Mouse (Mus musculus) midbrain, embryonic 13.5 days (tissue): Measurements from ENCODE around the gene Ccdc96. TPM values are rescaled to one million over a fixed set of nuclear protein-coding genes. Genes with fewer than 3 reads are reported as not detected.

Experiments used
- ATAC-seq: fragments of 200-750 bp; cut with Nextera tagmentation; 2 replicates; pipeline ENCODE4 v1.8.0; 2017; ENCODE audit warnings: mild to moderate bottlenecking, moderate TSS enrichment, moderate library complexity
- H3K27ac ChIP-seq: fragments of 300-500 bp; sonication (generic); 2 replicates; pipeline ENCODE4 v1.5.1; 2015; ENCODE audit warnings: inconsistent platforms, mild to moderate bottlenecking, moderate library complexity
- H3K27me3 ChIP-seq: fragments of 300-500 bp; sonication (generic); 2 replicates; pipeline ENCODE4 v1.6.1; 2015; ENCODE audit warnings: mild to moderate bottlenecking, inconsistent platforms
- H3K36me3 ChIP-seq: fragments of 300-500 bp; sonication (generic); 2 replicates; pipeline ENCODE4 v1.6.1; 2015; ENCODE audit warnings: mild to moderate bottlenecking, inconsistent platforms
- H3K4me1 ChIP-seq: fragments of 300-500 bp; sonication (generic); replicated peaks from 2 replicates; pipeline ENCODE4 v1.6.1; 2015; ENCODE audit warnings: inconsistent platforms
- H3K4me2 ChIP-seq: fragments of 300-500 bp; sonication (generic); replicated peaks from 2 replicates; pipeline ENCODE4 v1.6.1; 2015; ENCODE audit warnings: moderate library complexity, mild to moderate bottlenecking, inconsistent platforms
- H3K4me3 ChIP-seq: fragments of 300-500 bp; sonication (generic); replicated peaks from 2 replicates; pipeline ENCODE4 v1.5.1; 2015; ENCODE audit warnings: mild to moderate bottlenecking, inconsistent platforms
- H3K9ac ChIP-seq: fragments of 300-500 bp; sonication (generic); replicated peaks from 2 replicates; pipeline ENCODE4 v1.6.1; 2015; ENCODE audit warnings: mild to moderate bottlenecking, inconsistent platforms
- H3K9me3 ChIP-seq: fragments of 300-500 bp; sonication (generic); 2 replicates; pipeline ENCODE4 v1.6.1; 2016; ENCODE audit warnings: mild to moderate bottlenecking, inconsistent platforms
- WGBS: fragments of 180-500 bp; shearing (Covaris S2); methylation state at CpG from one replicate; pipeline ENCODE4 v1.1.7; 2015; 5-methylcytosine and 5-hydroxymethylcytosine counted together
- polyA plus RNA-seq: library from polyadenylated mRNA; unstranded; fragments of >200 nt; fragmentation: Nextera tagmentation; extraction: Ambion mirVana; gene quantifications from 2 replicates; pipeline ENCODE4 v1.2.1, GENCODE M21; 2015

The Ccdc96 gene
- polyA plus RNA-seq, 1 experiment from 2014 or later, result 5.2 TPM

DNA sequence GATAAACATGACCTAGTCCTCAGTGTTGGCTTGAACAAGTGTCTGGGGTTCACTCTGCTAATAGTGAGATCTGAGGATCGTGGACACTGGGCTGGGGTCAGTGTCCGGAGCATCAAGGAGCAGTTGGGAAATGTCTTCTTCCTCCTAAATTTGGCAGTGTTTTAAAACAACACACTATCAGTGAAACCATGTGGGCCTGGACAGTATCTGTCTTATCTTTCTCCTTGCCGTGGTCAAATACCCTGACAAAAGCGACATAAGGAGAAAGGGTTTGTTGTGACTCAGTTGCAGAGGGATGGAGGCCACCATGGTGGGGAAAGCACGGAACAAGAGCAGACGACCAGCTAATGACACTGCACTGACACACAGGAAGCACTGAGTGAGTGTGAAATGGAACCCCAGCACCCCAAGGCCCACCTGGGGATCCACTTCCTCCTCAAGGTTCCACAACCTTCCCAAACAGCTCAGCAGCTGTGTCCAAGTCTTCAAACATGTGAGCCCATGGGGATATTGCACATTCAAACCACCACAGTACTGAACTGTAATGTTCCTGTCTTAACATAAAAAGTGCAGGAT is 50.2 kb downstream of the Ccdc96 start:
- Histone ChIP-seq H3K9me3 (no peaks in the 10 kb centered on the region), H3K4me3 (no peak overlapping the region), H3K27ac (no peak overlapping the region), H3K4me2 (no peak overlapping the region), H3K36me3 (no peaks in the 10 kb centered on the region), H3K9ac (no peak overlapping the region), H3K27me3 (no peaks in the 10 kb centered on the region), H3K4me1 (peaks cover 8% of the 10 kb centered on the region)
- ATAC-seq, result no peak
- WGBS, result 90% methylated on average over 6 of the region's 6 CpGs

- H3K4me3 ChIP-seq, result no peak overlapping the region
- no peak overlapping the region for H3K9ac ChIP-seq
- H3K27ac ChIP-seq, result no peak overlapping the region
- no peaks in the 10 kb centered on the region for H3K36me3 ChIP-seq
- H3K4me1 ChIP-seq, result peaks cover 4% of the 10 kb centered on the region; the same call in 1 of the 2 replicates
- H3K27me3 ChIP-seq, result no peaks in the 10 kb centered on the region
- H3K9me3 ChIP-seq, result no peaks in the 10 kb centered on the region
- no peak for ATAC-seq
- 86% methylated on average over 6 of the region's 6 CpGs for whole genome bisulfite sequencing
- H3K4me2 ChIP-seq, result no peak overlapping the region
These were observed 51.2 kb downstream of the Ccdc96 start for GRCm38 (mm10) chr5:36535438-36536176.

GRCm38 (mm10) chr5:36536424-36536823 is 52.0 kb downstream of the Ccdc96 start:
- Histone ChIP-seq H3K4me3 (no peak overlapping the region), H3K27ac (no peak overlapping the region), H3K4me2 (no peak overlapping the region), H3K27me3 (no peaks in the 10 kb centered on the region), H3K4me1 (no peaks in the 10 kb centered on the region), H3K9ac (no peak overlapping the region), H3K9me3 (no peaks in the 10 kb centered on the region), H3K36me3 (no peaks in the 10 kb centered on the region)
- no peak for ATAC-seq
- WGBS, result 95% methylated on average over 3 of the region's 3 CpGs

Other genes with a start within 250 kb of the Ccdc96 start
- 16.3 and 17.4 TPM in 2 replicates for gene Sorcs2, start 86.4 kb upstream of the Ccdc96 start, polyA plus RNA-seq
- gene Grpel1, start 19.6 kb upstream of the Ccdc96 start, polyA plus RNA-seq, result 45.3 and 47.3 TPM in 2 replicates
- 2.9 and 3.0 TPM in 2 replicates for gene Tada2b, start 303 bp upstream of the Ccdc96 start, polyA plus RNA-seq
- 59.7 and 60.0 TPM in 2 replicates for gene Tbc1d14, start 108.7 kb downstream of the Ccdc96 start, polyA plus RNA-seq
- gene D5Ertd579e, start 211.4 kb downstream of the Ccdc96 start, polyA plus RNA-seq, result 39.4 and 40.5 TPM in 2 replicates